Mouse (Mus musculus) v-Abl transformed pro-B cells (cell line): Measurements from ENCODE around the gene Dis3l2.

Experiments
- in situ Hi-C, 2 experiments: fragments of 400-800 bp; cut with MboI; formaldehyde crosslinking; loops; one replicate each; pipeline ENCODE4 v1.15.1; 2025; ENCODE audit not compliant: unreplicated experiment in 2 of 2

Gene Dis3l2

DNA sequence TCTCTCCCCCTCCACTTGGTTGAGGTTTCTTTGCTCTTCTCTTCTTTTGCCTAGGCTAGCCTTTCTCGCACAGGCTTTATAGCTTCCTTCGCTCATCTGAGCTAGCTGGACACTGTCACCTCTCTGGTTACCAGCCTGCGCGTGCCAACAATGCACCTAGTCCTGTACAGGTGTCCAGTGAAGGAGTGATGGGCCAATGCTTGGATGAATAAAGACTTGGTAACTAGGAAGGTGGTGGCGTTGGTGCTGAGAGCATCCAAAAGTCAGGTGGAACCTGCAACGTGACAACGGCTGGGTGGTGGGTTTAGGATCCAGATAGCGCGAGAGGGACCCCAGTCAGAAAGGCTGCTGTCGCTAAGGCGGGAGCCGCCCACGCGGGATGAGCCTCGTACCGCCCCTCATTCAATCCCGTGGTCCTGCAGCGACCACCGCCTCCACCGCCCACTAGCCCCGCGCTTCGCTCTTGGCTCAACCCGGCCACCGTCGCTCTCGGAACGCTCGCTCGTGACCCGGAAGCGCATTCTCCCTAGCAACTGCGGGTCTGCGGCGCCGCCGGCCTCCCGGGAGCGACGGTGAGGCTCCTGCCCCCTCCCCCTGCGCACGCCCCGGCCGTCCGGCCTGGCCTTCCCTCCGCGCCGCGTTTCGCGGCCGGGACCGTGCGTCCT is at the start of gene Dis3l2:
Gene Dis3l2 (plus strand): TSS at position 509 of the 665 bp plus-strand sequence.
- in situ Hi-C loops = no loop called here

GRCm38 (mm10) chr1:86657071-86657470 is 46.5 kb upstream of the Dis3l2 start:
- in situ Hi-C loops = no loop called here

- in situ Hi-C loops = no loop called here
Observed at GRCm38 (mm10) chr1:86665091-86665490, 38.5 kb upstream of the Dis3l2 start.

GRCm38 (mm10) chr1:86669552-86670273 is 33.9 kb upstream of the Dis3l2 start:
- in situ Hi-C loops = no loop called here

GRCm38 (mm10) chr1:86670279-86671038 is 33.1 kb upstream of the Dis3l2 start, which contains the start of gene Nppc:
TSS of gene Nppc (minus strand) at chr1:86670571.
- in situ Hi-C loops = no loop called here

DNA sequence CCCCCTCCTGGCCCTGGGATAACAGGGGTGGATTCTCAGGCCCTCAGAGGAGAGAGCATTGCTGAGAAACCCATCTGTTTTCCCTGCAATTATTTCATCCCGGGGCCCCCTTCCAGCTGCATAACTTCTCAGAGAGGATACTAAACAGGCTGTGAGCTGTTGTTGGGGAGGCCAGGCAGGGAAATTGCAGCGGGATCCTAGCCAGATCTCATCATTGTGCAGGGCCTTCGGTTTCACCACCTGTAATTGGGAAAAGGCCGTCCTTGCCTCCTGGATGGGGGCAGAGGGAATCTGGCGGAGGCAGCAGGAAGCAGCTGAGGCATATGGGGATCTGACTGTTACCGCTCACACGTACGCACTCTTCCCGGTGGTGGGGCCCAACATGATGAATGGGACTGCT is 29.2 kb upstream of the Dis3l2 start:
- in situ Hi-C loops = no loop called here

- in situ Hi-C loops = no loop called here
Observed at GRCm38 (mm10) chr1:86675126-86675525, 28.5 kb upstream of the Dis3l2 start.

DNA sequence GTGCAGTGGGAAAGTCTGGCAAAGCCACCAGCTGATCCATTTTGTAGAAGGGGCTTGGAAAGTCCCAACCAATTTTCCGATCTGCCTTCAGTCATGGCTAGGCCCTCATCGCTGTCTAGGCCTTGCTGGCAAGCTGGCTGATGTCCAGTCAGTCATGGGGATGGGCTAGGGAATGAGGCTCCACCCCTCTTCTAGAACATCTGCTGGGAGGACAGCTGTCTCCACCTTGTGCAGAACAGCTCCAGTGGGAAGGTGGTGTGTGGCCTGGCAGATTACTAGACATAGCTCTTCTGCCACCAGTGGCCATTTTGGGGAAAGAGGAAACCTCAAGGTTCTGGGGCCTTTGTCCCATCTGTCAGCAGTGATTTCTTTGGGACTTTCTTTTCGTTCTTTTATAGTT is 26.0 kb upstream of the Dis3l2 start:
- in situ Hi-C loops = no loop called here

- in situ Hi-C loops = no loop called here
Observed at GRCm38 (mm10) chr1:86678667-86679066, 24.9 kb upstream of the Dis3l2 start.

- in situ Hi-C loops = no loop called here
Observed at GRCm38 (mm10) chr1:86687236-86687635, 16.4 kb upstream of the Dis3l2 start.

DNA sequence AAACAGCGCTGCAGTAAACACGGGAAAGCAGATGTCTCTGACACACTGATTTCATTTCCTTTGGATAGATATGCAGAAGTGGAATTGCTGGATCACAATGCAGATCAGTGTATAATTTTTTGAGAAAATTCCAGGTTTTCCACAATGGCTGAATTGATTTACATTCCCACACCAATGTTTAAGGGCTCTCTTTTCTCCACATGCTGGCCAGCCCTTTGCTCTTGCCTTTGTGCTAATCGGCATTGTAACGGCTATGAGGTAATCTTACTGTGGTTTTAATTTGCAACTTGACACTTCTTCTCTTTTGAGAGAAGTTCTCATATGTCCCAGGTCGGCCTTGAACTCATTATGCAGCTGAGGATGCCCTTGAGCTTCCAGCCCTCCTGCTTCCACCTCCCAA is 12.6 kb upstream of the Dis3l2 start:
- in situ Hi-C loops = no loop called here

DNA sequence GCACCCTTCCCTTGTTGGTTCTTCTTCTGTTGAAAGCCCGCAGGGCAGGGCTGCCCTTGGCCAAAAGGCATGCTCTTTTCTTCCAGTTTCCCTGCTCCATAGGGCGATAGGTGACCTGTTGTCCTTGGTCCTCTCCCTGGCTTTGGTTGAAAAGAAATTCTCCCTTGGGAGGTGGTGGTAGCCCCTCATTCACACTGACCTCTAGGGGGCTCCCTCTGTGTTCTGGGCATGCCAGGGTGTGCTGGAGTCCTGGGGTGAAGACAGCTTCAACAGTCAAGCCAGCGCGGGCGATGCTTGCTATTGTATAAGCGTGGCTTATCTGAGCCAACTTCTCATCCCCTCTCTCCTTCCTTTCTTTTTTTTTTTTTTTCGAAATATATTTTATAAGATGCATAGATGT is 6.7 kb upstream of the Dis3l2 start:
- in situ Hi-C loops = no loop called here

- in situ Hi-C loops = no loop called here
Observed at GRCm38 (mm10) chr1:86698721-86699120, 4.9 kb upstream of the Dis3l2 start.

- in situ Hi-C loops = no loop called here
Observed at GRCm38 (mm10) chr1:86699346-86700136, 4.1 kb upstream of the Dis3l2 start.

DNA sequence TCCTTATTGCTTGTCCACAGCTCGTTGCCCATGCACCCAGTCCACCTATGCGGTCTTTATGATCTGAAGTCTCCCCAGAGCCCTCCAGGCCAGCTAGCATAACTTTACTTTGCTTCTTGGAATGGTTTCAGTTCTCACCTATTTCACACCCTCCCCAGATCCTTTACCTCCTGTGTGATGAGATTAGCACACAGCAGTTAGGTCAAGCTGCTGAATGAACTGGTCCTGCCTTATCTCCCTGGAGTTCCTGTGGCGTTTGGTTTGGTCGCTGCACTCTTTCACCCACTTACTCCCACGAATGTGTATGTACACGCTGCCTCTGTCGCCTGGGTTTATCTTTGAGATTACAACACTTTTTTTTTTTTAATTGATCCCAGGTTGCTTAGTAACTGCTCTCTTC is 3.2 kb upstream of the Dis3l2 start:
- in situ Hi-C loops = no loop called here

- in situ Hi-C loops = no loop called here
Observed at GRCm38 (mm10) chr1:86703965-86704326, 338 bp downstream of the Dis3l2 start.

- in situ Hi-C loops = no loop called here
Observed at GRCm38 (mm10) chr1:86705461-86705860, 1.9 kb downstream of the Dis3l2 start.

GRCm38 (mm10) chr1:86709546-86709945 is 5.9 kb downstream of the Dis3l2 start:
- in situ Hi-C loops = no loop called here

GRCm38 (mm10) chr1:86712045-86712444 is 8.4 kb downstream of the Dis3l2 start:
- in situ Hi-C loops = no loop called here

GRCm38 (mm10) chr1:86713054-86713453 is 9.4 kb downstream of the Dis3l2 start:
- in situ Hi-C loops = no loop called here

- in situ Hi-C loops = no loop called here
Observed at GRCm38 (mm10) chr1:86718190-86718589, 14.6 kb downstream of the Dis3l2 start.
